ENCODE assay signal across 20 mouse cellular contexts in genomic region chr11:64059305-64059704, GRCm38 (mm10). TPM values are rescaled to one million over a fixed set of nuclear protein-coding genes. Genes with fewer than 3 reads are reported as not detected.
DNase-seq lines count a peak whose midpoint lies in the region; ATAC-seq and TF ChIP-seq lines count a peak whose summit lies in the region.
"Had no signal": no experiment of that assay in that cellular context is flagged by ENCODE, and none has a peak within 500 bp of the region (broad histone marks: within the 10 kb centered on the region; RNA-seq: fewer than 3 reads in every experiment).

No protein-coding gene starts in this region.

- no peak for TF ChIP-seq POLR2A in CH12.LX (IDR thresholded peaks at IDR 0.05; ENCODE audit: low read depth, low read length)

- TF ChIP-seq RAD21 in CH12.LX (IDR thresholded peaks at IDR 0.05; ENCODE audit: low read depth, low read length) = no peak

- WGBS in midbrain, embryonic 15.5 days = 92% methylated on average over 2 of the region's 2 CpGs

- no peak for TF ChIP-seq EP300 in CH12.LX (IDR thresholded peaks at IDR 0.05; ENCODE audit: low read length)

- peak overlapping the region; percentile 28 for H3K27ac ChIP-seq in gastrocnemius, adult 2 months
- no peak overlapping the region for H3K27ac ChIP-seq in CH12.LX (ENCODE audit: insufficient read depth, low read depth)
- peak overlapping the region; percentile 20; the same call in 1 of the 2 replicates for H3K27ac ChIP-seq in brown adipose tissue, adult 24 weeks (replicated peaks; ENCODE audit: low read depth, low read length)
- no peak overlapping the region for H3K27ac ChIP-seq in midbrain, embryonic 15.5 days
- H3K27ac ChIP-seq: embryonic facial prominence, embryonic 10.5 days; embryonic facial prominence, embryonic 12.5 days had no signal

- ATAC-seq in megakaryocyte-erythroid progenitor cell, adult 5-6 weeks (replicated peaks; ENCODE audit: low FRiP score, low TSS enrichment, poor library complexity, severe bottlenecking) = peak; percentile 68; the same call in 1 of the 2 replicates
- no peak for ATAC-seq in midbrain, embryonic 15.5 days (replicated peaks)
- ATAC-seq: forebrain, embryonic 14.5 days; forebrain, embryonic 16.5 days had no signal

- H3K27me3 ChIP-seq in CH12.LX (replicated peaks) = no peaks in the 10 kb centered on the region
- no peaks in the 10 kb centered on the region for H3K27me3 ChIP-seq in midbrain, embryonic 15.5 days (replicated peaks)
- H3K27me3 ChIP-seq: embryonic facial prominence, embryonic 12.5 days had no signal

- H3K9me3 ChIP-seq in CH12.LX (replicated peaks; ENCODE audit: low read length) = no peaks in the 10 kb centered on the region
- H3K9me3 ChIP-seq in midbrain, embryonic 15.5 days = no peaks in the 10 kb centered on the region
- H3K9me3 ChIP-seq: embryonic facial prominence, embryonic 10.5 days; embryonic facial prominence, embryonic 12.5 days had no signal

- in situ Hi-C loops in CH12.LX (cut with MboI; ENCODE audit: low pct_ligation_motif_present, low pct_unique_long_range_greater_than_20kb, low sequenced_read_pairs) = no loop called here

- dilution Hi-C loops in CH12.LX (cut with MboI; ENCODE audit: extremely low pct_ligation_motif_present, extremely low pct_unique_long_range_greater_than_20kb, low sequenced_read_pairs) = no loop called here

- H3K36me3 ChIP-seq in CH12.LX (replicated peaks in 1 of 2; ENCODE audit: control insufficient read depth in 1 of 2, insufficient read depth in 1 of 2, low read length in 1 of 2) = peaks cover 20 to 62% of the 10 kb centered on the region in 2 experiments
- no peaks in the 10 kb centered on the region; the same call in 1 of the 2 replicates for H3K36me3 ChIP-seq in midbrain, embryonic 15.5 days (replicated peaks)

- no peaks in the 10 kb centered on the region; the same call in 1 of the 2 replicates for H3K79me2 ChIP-seq in CH12.LX (replicated peaks; ENCODE audit: control insufficient read depth, extremely low read depth, insufficient read depth, poor library complexity, severe bottlenecking)

- H3K4me2 ChIP-seq in CH12.LX (ENCODE audit: insufficient read depth, low read depth, poor library complexity, severe bottlenecking) = no peak overlapping the region
- H3K4me2 ChIP-seq in midbrain, embryonic 15.5 days = no peak overlapping the region
- H3K4me2 ChIP-seq: embryonic facial prominence, embryonic 12.5 days had no signal

- peaks cover 8 to 55% of the 10 kb centered on the region in 2 experiments for H3K4me1 ChIP-seq in CH12.LX (ENCODE audit: control insufficient read depth in 1 of 2, insufficient read depth in 2 of 2)
- H3K4me1 ChIP-seq in brown adipose tissue, adult 24 weeks (ENCODE audit: control insufficient read depth, insufficient read depth, insufficient read length, low read length) = no peaks in the 10 kb centered on the region
- H3K4me1 ChIP-seq in midbrain, embryonic 15.5 days = no peaks in the 10 kb centered on the region
- H3K4me1 ChIP-seq: embryonic facial prominence, embryonic 10.5 days; embryonic facial prominence, embryonic 12.5 days had no signal

- TF ChIP-seq CTCF in gastrocnemius, adult 2 months (IDR thresholded peaks at IDR 0.05) = no peak
- TF ChIP-seq CTCF in CH12.LX (conservative IDR thresholded peaks at IDR 0.05 in 1 of 2, IDR thresholded peaks at IDR 0.05 in 1 of 2; ENCODE audit: low read depth in 2 of 2, low read length in 2 of 2) = no peak

- no peak overlapping the region for H3K4me3 ChIP-seq in gastrocnemius, adult 2 months
- peak overlapping the region in 2 of 3 experiments; percentile 26 to 43 for H3K4me3 ChIP-seq in CH12.LX (replicated peaks in 1 of 3; ENCODE audit: low read depth in 2 of 3, low read length in 2 of 3, poor library complexity in 1 of 3)
- H3K4me3 ChIP-seq in brown adipose tissue, adult 24 weeks (ENCODE audit: insufficient read depth, low read depth, low read length) = no peak overlapping the region
- H3K4me3 ChIP-seq in midbrain, embryonic 15.5 days = no peak overlapping the region
- H3K4me3 ChIP-seq: embryonic facial prominence, embryonic 10.5 days; embryonic facial prominence, embryonic 12.5 days had no signal

- DNase-seq in gastrocnemius, adult 2 months = no peak
- DNase-seq in gastrocnemius, adult 18-20 months (ENCODE audit: low spot score) = no peak
- DNase-seq in CH12.LX (ENCODE audit: extremely low read depth) = no peak
- DNase-seq in kidney, postnatal 14 days = no peak
- DNase-seq: adrenal gland, adult 2 months; adrenal gland, postnatal 10 days; adrenal gland, postnatal 25 days; B cell, adult 2 months; cerebellum, adult 11-12 months; cerebellum, adult 2 months; cerebellum, adult 9-10 months; cerebellum, postnatal 10 days; cerebellum, postnatal 25 days had no signal

- intact Hi-C loops in gastrocnemius, adult 2 months (cut with DNase I) = no loop called here

- H3K9ac ChIP-seq in CH12.LX (ENCODE audit: insufficient read depth, low read depth) = no peak overlapping the region
- no peak overlapping the region for H3K9ac ChIP-seq in midbrain, embryonic 15.5 days
- H3K9ac ChIP-seq: embryonic facial prominence, embryonic 12.5 days had no signal

TF ChIP-seq in CH12.LX, 34 proteins besides CTCF, POLR2A, EP300 and RAD21:
- TF ChIP-seq NELFE (IDR thresholded peaks at IDR 0.05; ENCODE audit: low read depth, low read length) (no peak), E2F4 (IDR thresholded peaks at IDR 0.05; ENCODE audit: insufficient replicate concordance, low read depth, low read length) (no peak)
TF ChIP-seq in CH12.LX: peak in this region for 0.

RNA-seq across cellular contexts. Expression of gene Cox10, which starts 20.0 kb away (rescaled TPM):
- total RNA-seq in gastrocnemius, adult 2 months (2021) = 10 to 100 TPM; 37.3 to 51.9 TPM
- total RNA-seq in gastrocnemius, adult 18-20 months (2021) = 10 to 100 TPM; 39.3 to 41.9 TPM
- 35.2 and 37.5 TPM in 2 replicates for total RNA-seq in CH12.LX (2012; rRNA removed)
- total RNA-seq in CH12.LX (2014; rRNA removed) = 19.6 and 23.4 TPM in 2 replicates
- 53.0 and 60.3 TPM in 2 replicates for polyA plus RNA-seq in CH12.LX (2012; ENCODE audit: insufficient read length, low read depth)
- polyA plus RNA-seq in brown adipose tissue, adult 24 weeks (2012; ENCODE audit: insufficient read depth, insufficient read length, missing spikeins) = 32.9 and 35.1 TPM in 2 replicates
- total RNA-seq in megakaryocyte-erythroid progenitor cell, adult 5-6 weeks (2014; fragmentation: Nextera tagmentation) = 23.4 and 38.5 TPM in 2 replicates
- 24.3 and 33.2 TPM in 2 replicates for total RNA-seq in megakaryocyte-erythroid progenitor cell, adult 5-6 weeks (2017)
- polyA plus RNA-seq in midbrain, embryonic 15.5 days (2015; fragmentation: Nextera tagmentation; extraction: Ambion mirVana) = 28.4 and 30.8 TPM in 2 replicates

Comparison
In these comparisons a context has a peak if more than half of its experiments do, and no peak if none do; other contexts are left out.
1. H3K27ac ChIP-seq: peak in gastrocnemius, adult 2 months (single experiment) and brown adipose tissue, adult 24 weeks (single experiment); none in CH12.LX (single experiment) and midbrain, embryonic 15.5 days (single experiment).
2. H3K4me3 ChIP-seq: peak in CH12.LX (2 of 3); none in gastrocnemius, adult 2 months (single experiment), brown adipose tissue, adult 24 weeks (single experiment) and midbrain, embryonic 15.5 days (single experiment).